Mouse (Mus musculus) bone marrow, adult 2 months (tissue): ENCODE data around the gene Carmil1. TPM values are rescaled to one million over a fixed set of nuclear protein-coding genes. Genes with fewer than 3 reads are reported as not detected.

Source experiments
- H3K27ac ChIP-seq: fragments of 200-500 bp; 2 replicates; pipeline ENCODE4 v1.5.1; 2012; ENCODE audit warnings: low read depth, mild to moderate bottlenecking, control low read depth, inconsistent platforms, low read length; ENCODE audit not compliant: control insufficient read depth, poor library complexity, insufficient read depth
- H3K4me1 ChIP-seq: fragments of 200-500 bp; 2 replicates; pipeline ENCODE4 v1.6.1; 2011; ENCODE audit warnings: low read length; ENCODE audit not compliant: control insufficient read depth, insufficient read depth
- H3K4me3 ChIP-seq: fragments of 200-500 bp; replicated peaks from 2 replicates; pipeline ENCODE3; 2011; ENCODE audit warnings: mild to moderate bottlenecking, low read depth, low read length, control low read depth; ENCODE audit not compliant: control insufficient read depth
- CTCF ChIP-seq: fragments of 200-500 bp; IDR thresholded peaks from 2 replicates; pipeline ENCODE4 v1.5.1; 2011; ENCODE audit warnings: low read length, control low read depth; ENCODE audit not compliant: control insufficient read depth, insufficient read depth
- POLR2A ChIP-seq: fragments of 200-500 bp; IDR thresholded peaks from 2 replicates; pipeline ENCODE4 v1.6.1; 2011; ENCODE audit warnings: low read depth, mild to moderate bottlenecking, control low read depth, low read length, borderline replicate concordance; ENCODE audit not compliant: control insufficient read depth
- WGBS: fragments of 180-500 bp; shearing (Covaris S2); methylation state at CpG from one replicate; pipeline ENCODE4 v1.1.7; 2018; 5-methylcytosine and 5-hydroxymethylcytosine counted together
- polyA plus RNA-seq: library from polyadenylated mRNA; stranded (reverse); fragments of >200 nt; gene quantifications from 2 replicates; pipeline ENCODE4 v1.2.4, GENCODE M21; 2011; ENCODE audit warnings: low replicate concordance; ENCODE audit not compliant: missing spikeins, insufficient read depth, insufficient read length

The Carmil1 gene
- polyA plus RNA-seq, 1 experiment: 9.8 TPM

DNA sequence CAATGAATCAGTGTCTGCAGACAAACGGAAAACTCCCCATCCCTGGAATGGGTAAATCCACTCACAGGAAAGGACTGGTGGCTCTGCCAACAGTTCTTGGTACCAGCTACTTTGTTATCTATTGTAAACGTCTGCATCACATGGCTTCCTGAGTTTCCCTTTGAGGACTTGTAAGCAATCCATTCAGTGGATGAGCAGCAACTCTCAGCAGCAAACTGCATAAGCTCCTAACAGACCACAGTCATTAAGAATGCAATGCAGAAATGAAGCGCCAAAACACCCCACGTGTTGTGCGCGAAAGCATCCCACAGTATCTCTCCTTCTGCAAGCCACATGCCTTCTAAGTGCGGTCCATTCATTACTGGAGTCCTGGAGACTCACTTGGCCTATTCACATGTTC is 128.0 kb downstream of the Carmil1 start:
- H3K4me1 ChIP-seq: no peaks in the 10 kb centered on the region; the same call in 1 of the 2 replicates
- H3K27ac ChIP-seq: no peak overlapping the region
- 73% methylated on average over 7 of the region's 7 CpGs for WGBS
- no peak overlapping the region for H3K4me3 ChIP-seq
- TF ChIP-seq POLR2A (no peak), CTCF (no peak)

DNA sequence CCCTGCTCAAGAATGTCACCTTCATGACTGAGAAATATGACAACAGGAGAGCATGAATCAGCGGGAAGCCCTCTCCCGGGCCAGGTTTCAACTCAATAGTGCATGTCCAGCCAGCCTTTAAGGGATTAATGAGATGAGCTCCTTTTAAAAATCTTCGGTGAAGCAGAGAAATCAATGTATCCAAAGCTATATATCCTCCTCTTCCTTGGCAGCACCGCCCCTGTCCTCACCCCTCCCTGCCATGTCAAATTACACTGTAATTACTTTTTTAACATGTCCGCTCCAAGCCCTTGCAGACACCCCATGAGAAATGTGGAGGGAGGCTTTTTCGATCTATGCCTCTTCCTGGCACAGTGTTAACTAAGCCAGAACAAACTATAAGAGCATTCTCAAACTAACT is 129.3 kb downstream of the Carmil1 start:
- Histone ChIP-seq H3K27ac (no peak overlapping the region), H3K4me3 (no peak overlapping the region), H3K4me1 (no peaks in the 10 kb centered on the region; the same call in 1 of the 2 replicates)
- no peak for TF ChIP-seq POLR2A
- no peak for TF ChIP-seq CTCF
- WGBS: 81% methylated on average over 6 of the region's 6 CpGs

DNA sequence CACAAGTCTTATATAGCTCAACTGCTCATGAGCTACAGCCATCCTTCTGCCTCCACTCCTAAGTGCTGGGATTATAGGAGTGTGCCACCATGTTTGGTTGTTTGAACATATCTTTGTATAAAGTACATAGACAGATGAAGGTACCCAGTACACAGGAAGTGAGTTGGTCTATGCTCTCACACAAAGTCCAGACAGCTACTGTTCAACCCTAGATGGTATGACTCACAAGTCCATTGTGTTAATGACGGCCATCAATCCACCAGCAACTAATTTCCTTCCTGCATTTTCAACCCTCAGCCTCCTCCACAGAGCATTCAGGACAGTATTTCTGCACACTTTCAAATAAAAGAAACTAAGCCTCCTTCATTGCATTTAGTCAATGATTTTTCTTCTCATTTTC is 132.0 kb downstream of the Carmil1 start:
- no peaks in the 10 kb centered on the region for H3K4me1 ChIP-seq
- H3K27ac ChIP-seq: no peak overlapping the region
- H3K4me3 ChIP-seq: no peak overlapping the region
- TF ChIP-seq CTCF: no peak
- no peak for TF ChIP-seq POLR2A
- WGBS: 64% methylated on average over 1 of the region's 1 CpGs

DNA sequence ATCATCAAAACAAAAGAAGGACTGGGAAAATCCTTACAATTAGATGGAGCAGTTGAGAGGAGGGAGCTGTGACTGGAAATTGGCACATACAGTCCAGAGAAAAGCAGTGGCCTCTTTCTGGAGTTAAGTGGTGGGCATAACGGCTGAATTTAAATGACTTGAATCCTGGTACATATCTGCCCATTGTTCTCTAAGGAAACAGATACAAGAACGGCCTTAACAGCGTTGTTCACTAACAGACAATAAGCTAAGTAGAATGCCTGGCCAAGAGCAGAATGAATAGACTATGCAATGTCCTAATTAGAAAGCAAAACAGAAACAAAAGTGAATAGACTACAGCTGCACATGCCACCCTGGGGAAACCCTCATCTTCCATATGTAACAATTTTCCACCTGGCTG is 133.6 kb downstream of the Carmil1 start:
- H3K4me1 ChIP-seq: no peaks in the 10 kb centered on the region
- H3K27ac ChIP-seq: no peak overlapping the region
- no peak for TF ChIP-seq POLR2A
- TF ChIP-seq CTCF: no peak
- WGBS: 85% methylated on average over 3 of the region's 3 CpGs
- no peak overlapping the region for H3K4me3 ChIP-seq

DNA sequence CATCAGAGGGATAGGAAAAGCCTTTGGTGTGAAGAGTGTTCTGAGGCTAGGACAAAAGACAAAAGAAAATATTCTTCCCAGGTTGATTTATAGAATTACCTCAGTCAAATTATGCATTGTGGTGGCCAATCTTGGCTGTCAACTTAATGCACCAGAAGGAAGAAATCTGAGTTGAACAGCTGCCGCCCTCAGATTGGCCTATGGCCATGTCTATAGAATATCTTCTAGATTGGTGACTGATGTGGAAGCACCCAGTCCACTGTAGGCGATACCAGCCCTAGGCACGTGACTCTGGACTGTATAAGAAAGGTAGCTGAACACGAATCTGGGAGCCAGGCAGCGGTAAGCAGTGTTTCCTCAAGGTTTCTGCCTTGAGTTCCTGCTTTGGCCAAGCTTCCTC is 134.1 kb downstream of the Carmil1 start:
- WGBS: 79% methylated on average over 5 of the region's 5 CpGs
- Histone ChIP-seq H3K4me1 (no peaks in the 10 kb centered on the region), H3K4me3 (no peak overlapping the region), H3K27ac (no peak overlapping the region)
- TF ChIP-seq POLR2A: no peak
- no peak for TF ChIP-seq CTCF

DNA sequence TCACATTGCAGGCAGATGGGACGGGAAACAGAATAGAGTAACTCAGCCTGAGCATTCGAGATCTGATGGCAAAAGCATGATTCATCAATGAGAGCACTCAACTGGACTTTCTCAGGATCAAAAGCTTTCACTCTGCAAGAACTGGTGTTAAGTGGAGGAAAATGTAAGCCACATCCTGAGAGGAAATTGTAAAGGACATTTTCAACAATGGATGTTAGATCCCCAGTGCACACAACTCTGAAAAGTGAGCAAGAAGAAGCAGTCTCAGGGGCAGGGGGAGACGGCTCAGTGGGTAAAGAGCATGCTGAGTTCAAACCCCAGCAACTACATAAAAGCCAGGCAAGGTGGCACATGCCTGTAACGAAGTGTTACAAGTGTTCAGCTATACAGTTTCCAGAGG is 135.7 kb downstream of the Carmil1 start:
- no peak overlapping the region for H3K27ac ChIP-seq
- no peaks in the 10 kb centered on the region for H3K4me1 ChIP-seq
- TF ChIP-seq POLR2A (no peak), CTCF (no peak)
- 53% methylated on average over 4 of the region's 4 CpGs for WGBS
- no peak overlapping the region for H3K4me3 ChIP-seq

DNA sequence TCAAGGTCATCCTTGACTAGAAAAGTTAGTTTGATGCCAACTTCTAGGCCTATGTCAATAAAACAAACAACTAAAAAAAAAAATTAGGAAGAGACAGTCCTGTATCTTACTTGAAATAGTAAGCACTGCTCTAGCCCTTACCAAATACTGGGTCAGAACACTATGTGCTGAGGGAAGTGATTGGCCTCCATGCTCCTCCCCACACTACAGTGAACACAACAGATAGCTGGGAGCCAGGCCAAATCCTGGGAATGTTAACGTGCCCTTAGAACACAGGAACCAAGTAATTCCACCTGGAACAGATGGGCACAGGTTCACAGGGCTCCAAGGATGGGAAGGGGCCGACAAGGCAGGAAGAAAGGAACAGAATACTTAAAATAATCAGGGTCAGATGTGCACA is 136.5 kb downstream of the Carmil1 start:
- H3K4me3 ChIP-seq: no peak overlapping the region
- no peak for TF ChIP-seq CTCF
- no peak for TF ChIP-seq POLR2A
- H3K27ac ChIP-seq: no peak overlapping the region
- WGBS: 47% methylated on average over 2 of the region's 2 CpGs
- H3K4me1 ChIP-seq: no peaks in the 10 kb centered on the region

DNA sequence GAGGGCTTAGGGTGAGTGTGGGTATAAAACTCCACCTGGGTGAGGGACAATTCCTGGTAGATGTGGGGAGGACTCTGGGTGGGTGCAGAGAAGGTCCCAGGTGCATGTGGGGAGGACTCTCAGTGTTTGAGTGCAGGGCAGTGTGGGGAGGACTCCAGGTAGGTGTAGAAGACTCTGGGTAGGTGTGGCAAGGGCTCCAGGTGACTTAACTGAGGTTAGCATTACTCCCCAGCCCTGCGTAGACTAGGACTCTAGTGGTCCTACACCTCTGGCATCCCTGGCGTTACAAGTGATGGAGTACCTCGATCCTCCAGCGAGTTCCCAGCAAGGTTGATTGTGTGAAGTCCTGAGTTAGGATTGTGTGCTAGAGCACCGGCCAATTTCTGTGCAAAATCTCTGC is 143.8 kb downstream of the Carmil1 start:
- TF ChIP-seq POLR2A (no peak), CTCF (no peak)
- Histone ChIP-seq H3K4me3 (no peak overlapping the region), H3K4me1 (no peaks in the 10 kb centered on the region), H3K27ac (no peak overlapping the region)
- WGBS: 90% methylated on average over 5 of the region's 5 CpGs

DNA sequence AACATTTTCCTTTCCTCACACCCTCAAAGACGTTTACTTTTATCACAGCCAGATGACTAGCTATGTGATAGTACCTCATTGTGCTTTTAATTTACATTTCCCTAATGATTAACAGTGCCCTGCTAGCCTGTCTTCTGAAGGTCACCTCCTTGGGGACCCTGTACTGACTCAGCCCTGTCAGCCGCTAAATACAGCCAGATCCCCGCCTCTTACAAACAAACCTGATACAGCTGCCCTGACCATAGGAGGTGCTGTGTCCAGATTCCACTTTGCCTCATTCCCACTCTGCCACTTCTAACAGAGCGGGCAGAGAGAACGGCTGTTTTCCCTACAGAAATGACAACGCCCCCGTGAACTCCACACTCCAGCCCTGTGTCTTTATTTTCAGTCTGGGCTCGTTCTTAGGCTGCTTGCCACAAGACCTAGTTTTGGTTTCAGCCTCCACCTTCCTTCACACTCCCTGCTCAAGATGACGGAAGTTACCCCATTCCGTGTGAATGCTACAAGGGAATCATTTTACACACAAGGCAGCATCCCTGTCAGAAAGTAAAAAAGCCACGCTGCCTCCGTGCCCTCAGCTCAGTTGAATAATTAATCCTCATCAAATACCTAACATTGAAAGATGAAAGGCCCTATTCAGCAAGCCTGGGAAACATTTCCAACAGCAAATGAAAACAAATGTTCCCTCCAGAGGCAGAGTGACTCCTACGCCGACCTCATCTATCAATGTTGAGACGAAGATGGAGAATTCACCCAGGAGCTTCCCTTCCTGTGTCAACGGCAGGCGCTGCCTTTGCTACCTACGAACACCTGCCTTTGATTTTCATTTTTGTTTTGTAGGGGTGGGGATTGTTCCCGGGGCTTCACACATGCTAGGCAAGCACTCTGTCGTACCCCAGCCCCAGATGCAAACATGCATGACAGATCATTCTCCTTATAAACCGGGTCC is 145.0 kb downstream of the Carmil1 start:
- WGBS: 85% methylated on average over 21 of the region's 21 CpGs
- TF ChIP-seq CTCF (no peak), POLR2A (no peak)
- no peaks in the 10 kb centered on the region for H3K4me1 ChIP-seq
- H3K27ac ChIP-seq: no peak overlapping the region
- no peak overlapping the region for H3K4me3 ChIP-seq
